Comparison of ENCODE assay signal across 35 mouse cellular contexts in genomic region chr10:9652946-9653345, GRCm38 (mm10). TPM values are rescaled to one million over a fixed set of nuclear protein-coding genes. Genes with fewer than 3 reads are reported as not detected.
"Had no signal": no experiment of that assay in that cellular context is flagged by ENCODE, and none has a peak within 500 bp of the region (broad histone marks: within the 10 kb centered on the region; RNA-seq: fewer than 3 reads in every experiment).

No protein-coding gene starts in this region.

- H3K27me3 ChIP-seq: heart, embryonic 12.5 days; heart, embryonic 13.5 days; heart, embryonic 15.5 days; hindbrain, embryonic 12.5 days; hindbrain, embryonic 13.5 days; hindbrain, embryonic 15.5 days; intestine, embryonic 15.5 days; kidney, embryonic 15.5 days had no signal

- H3K4me2 ChIP-seq: heart, embryonic 11.5 days; heart, embryonic 12.5 days; heart, embryonic 13.5 days; heart, embryonic 15.5 days; hindbrain, embryonic 12.5 days; hindbrain, embryonic 13.5 days; hindbrain, embryonic 14.5 days; hindbrain, embryonic 15.5 days; intestine, embryonic 15.5 days; kidney, embryonic 15.5 days had no signal

- DNase-seq: heart, postnatal 10 days; heart, postnatal 14 days; heart, postnatal 36 days; heart, postnatal 4 days; kidney, adult 11 months; kidney, adult 18-20 months; kidney, adult 2 months; kidney, adult 8-10 months; kidney, adult 9 months; kidney, postnatal 10 days; kidney, postnatal 14 days; kidney, postnatal 25 days; kidney, postnatal 36 days; kidney, postnatal 4 days; layer of hippocampus, adult 9-11 months; layer of hippocampus, postnatal 36 days had no signal

- ATAC-seq: hindbrain, embryonic 16.5 days; hindbrain, postnatal 0 days; inflammation-experienced regulatory T-cells, adult 6 months; intestine, embryonic 15.5 days; intestine, embryonic 16.5 days; intestine, postnatal 0 days had no signal

- H3K4me3 ChIP-seq: heart, embryonic 12.5 days; heart, embryonic 13.5 days; heart, embryonic 15.5 days; hindbrain, embryonic 10.5 days; hindbrain, embryonic 12.5 days; hindbrain, embryonic 13.5 days; hindbrain, embryonic 15.5 days; intestine, embryonic 15.5 days; kidney, embryonic 15.5 days; layer of hippocampus, adult 2 months; left cerebral cortex, adult 2 months had no signal

- H3K9ac ChIP-seq: heart, embryonic 12.5 days; heart, embryonic 13.5 days; heart, embryonic 15.5 days; hindbrain, embryonic 12.5 days; hindbrain, embryonic 13.5 days; hindbrain, embryonic 14.5 days; hindbrain, embryonic 15.5 days; intestine, embryonic 15.5 days; kidney, embryonic 15.5 days had no signal

- H3K36me3 ChIP-seq: heart, embryonic 12.5 days; heart, embryonic 13.5 days; heart, embryonic 15.5 days; hindbrain, embryonic 10.5 days; hindbrain, embryonic 12.5 days; hindbrain, embryonic 13.5 days; hindbrain, embryonic 15.5 days; intestine, embryonic 15.5 days; kidney, embryonic 15.5 days had no signal

- H3K9me3 ChIP-seq: heart, embryonic 12.5 days; heart, embryonic 13.5 days; heart, embryonic 15.5 days; hindbrain, embryonic 10.5 days; hindbrain, embryonic 12.5 days; hindbrain, embryonic 13.5 days; hindbrain, embryonic 15.5 days; intestine, embryonic 15.5 days; kidney, embryonic 15.5 days had no signal

- H3K27ac ChIP-seq: heart, embryonic 13.5 days; heart, embryonic 15.5 days; hindbrain, embryonic 10.5 days; hindbrain, embryonic 12.5 days; hindbrain, embryonic 13.5 days; hindbrain, embryonic 14.5 days; hindbrain, embryonic 15.5 days; hindbrain, postnatal 0 days; intestine, embryonic 15.5 days; kidney, embryonic 15.5 days; kidney, postnatal 0 days; layer of hippocampus, adult 2 months; left cerebral cortex, adult 2 months had no signal

RNA-seq across cellular contexts. Expression of gene Samd5, which starts 22.1 kb away (rescaled TPM):
- polyA plus RNA-seq: inflammation-experienced regulatory T-cells, adult 6 months had no signal
